Comparison of ENCODE assay signal across 22 mouse cellular contexts in genomic region chr8:115377321-115377720, GRCm38 (mm10).
DNase-seq lines count a peak whose midpoint lies in the region; ATAC-seq lines count a peak whose summit lies in the region.
"Had no signal": no experiment of that assay in that cellular context is flagged by ENCODE, and none has a peak within 500 bp of the region (broad histone marks: within the 10 kb centered on the region; RNA-seq: fewer than 3 reads in every experiment).

No protein-coding gene starts in this region.

- H3K27me3 ChIP-seq in forebrain, embryonic 14.5 days (replicated peaks; ENCODE audit: control insufficient read depth, insufficient read depth, low read length), result no peaks in the 10 kb centered on the region
- H3K27me3 ChIP-seq in forebrain, embryonic 11.5 days (ENCODE audit: control insufficient read depth, insufficient read depth, low read length), result no peaks in the 10 kb centered on the region
- no peaks in the 10 kb centered on the region for H3K27me3 ChIP-seq in midbrain, embryonic 11.5 days (ENCODE audit: control insufficient read depth, insufficient read depth, low read length)
- no peaks in the 10 kb centered on the region for H3K27me3 ChIP-seq in midbrain, embryonic 16.5 days (ENCODE audit: control insufficient read depth, insufficient read depth, low read depth, low read length)
- H3K27me3 ChIP-seq: hindbrain, embryonic 15.5 days; intestine, embryonic 15.5 days; neural tube, embryonic 12.5 days had no signal

- H3K4me3 ChIP-seq in forebrain, embryonic 14.5 days (ENCODE audit: low read depth, low read length), result no peak overlapping the region
- H3K4me3 ChIP-seq in forebrain, embryonic 11.5 days (ENCODE audit: low read depth, low read length), result no peak overlapping the region
- no peak overlapping the region for H3K4me3 ChIP-seq in midbrain, embryonic 11.5 days (ENCODE audit: low read depth, low read length)
- no peak overlapping the region for H3K4me3 ChIP-seq in midbrain, embryonic 16.5 days (ENCODE audit: low read depth, low read length)
- H3K4me3 ChIP-seq: hindbrain, embryonic 15.5 days; intestine, embryonic 15.5 days; kidney, embryonic 15.5 days; left cerebral cortex, adult 2 months; limb, embryonic 10.5 days; neural tube, embryonic 12.5 days had no signal

- no peak overlapping the region for H3K9ac ChIP-seq in forebrain, embryonic 14.5 days (ENCODE audit: low read length)
- no peak overlapping the region for H3K9ac ChIP-seq in forebrain, embryonic 11.5 days (ENCODE audit: low read length)
- no peak overlapping the region for H3K9ac ChIP-seq in midbrain, embryonic 11.5 days (ENCODE audit: low read length)
- no peak overlapping the region for H3K9ac ChIP-seq in midbrain, embryonic 16.5 days (ENCODE audit: low read depth, low read length)
- H3K9ac ChIP-seq: forebrain, postnatal 0 days; hindbrain, embryonic 15.5 days; intestine, embryonic 15.5 days; kidney, embryonic 15.5 days; liver, postnatal 0 days; neural tube, embryonic 12.5 days had no signal

- DNase-seq in forebrain, embryonic 14.5 days (ENCODE audit: low spot score), result peak; percentile 55
- no peak for DNase-seq in forebrain, embryonic 11.5 days (ENCODE audit: low spot score)
- DNase-seq in kidney, postnatal 4 days, result peak; percentile 28 to 45
- DNase-seq in kidney, adult 18-20 months, result no peak
- DNase-seq in midbrain, embryonic 11.5 days (ENCODE audit: low spot score, missing footprints), result peak; percentile 76
- DNase-seq in gastrocnemius, postnatal 10 days, result no peak
- DNase-seq: adrenal gland, postnatal 36 days; cerebellum, adult 11 months; cerebellum, postnatal 36 days; forebrain, postnatal 0 days; gastrocnemius, postnatal 25 days; heart, adult 18-20 months; heart, postnatal 36 days; liver, postnatal 0 days had no signal

- no peak overlapping the region for H3K27ac ChIP-seq in forebrain, embryonic 14.5 days (ENCODE audit: low read depth, low read length)
- H3K27ac ChIP-seq in forebrain, embryonic 11.5 days (ENCODE audit: low read depth, low read length), result no peak overlapping the region
- H3K27ac ChIP-seq in midbrain, embryonic 11.5 days (ENCODE audit: low read depth, low read length), result no peak overlapping the region
- no peak overlapping the region for H3K27ac ChIP-seq in midbrain, embryonic 16.5 days (ENCODE audit: low read length)
- H3K27ac ChIP-seq: hindbrain, embryonic 15.5 days; intestine, embryonic 15.5 days; kidney, embryonic 15.5 days; left cerebral cortex, adult 2 months; limb, embryonic 10.5 days; macrophage; neural tube, embryonic 12.5 days had no signal

- no peaks in the 10 kb centered on the region for H3K9me3 ChIP-seq in forebrain, embryonic 14.5 days (replicated peaks; ENCODE audit: control insufficient read depth, low read length)
- no peaks in the 10 kb centered on the region for H3K9me3 ChIP-seq in forebrain, embryonic 11.5 days (ENCODE audit: control insufficient read depth, low read length)
- no peaks in the 10 kb centered on the region for H3K9me3 ChIP-seq in midbrain, embryonic 11.5 days (ENCODE audit: control insufficient read depth, low read length)
- H3K9me3 ChIP-seq in midbrain, embryonic 16.5 days (replicated peaks; ENCODE audit: control insufficient read depth, low read length, poor library complexity, severe bottlenecking), result no peaks in the 10 kb centered on the region
- H3K9me3 ChIP-seq: hindbrain, embryonic 15.5 days; intestine, embryonic 15.5 days; kidney, embryonic 15.5 days; limb, embryonic 10.5 days; neural tube, embryonic 12.5 days had no signal

- no peaks in the 10 kb centered on the region for H3K36me3 ChIP-seq in forebrain, embryonic 14.5 days (ENCODE audit: control insufficient read depth, insufficient read depth, low read length)
- H3K36me3 ChIP-seq in forebrain, embryonic 11.5 days (ENCODE audit: control insufficient read depth, insufficient read depth, low read length), result no peaks in the 10 kb centered on the region
- H3K36me3 ChIP-seq in midbrain, embryonic 11.5 days (ENCODE audit: control insufficient read depth, insufficient read depth, low read length), result no peaks in the 10 kb centered on the region
- H3K36me3 ChIP-seq in midbrain, embryonic 16.5 days (ENCODE audit: control insufficient read depth, insufficient read depth, low read length), result no peaks in the 10 kb centered on the region
- H3K36me3 ChIP-seq: hindbrain, embryonic 15.5 days; intestine, embryonic 15.5 days; kidney, embryonic 15.5 days; limb, embryonic 10.5 days; neural tube, embryonic 12.5 days had no signal

- WGBS in forebrain, embryonic 14.5 days, result 41% methylated on average over 4 of the region's 4 CpGs
- WGBS in forebrain, embryonic 11.5 days, result 74% methylated on average over 4 of the region's 4 CpGs
- 73% methylated on average over 4 of the region's 4 CpGs for WGBS in midbrain, embryonic 11.5 days
- 48% methylated on average over 4 of the region's 4 CpGs for WGBS in midbrain, embryonic 16.5 days

- peaks cover 15% of the 10 kb centered on the region for H3K4me1 ChIP-seq in forebrain, embryonic 14.5 days (ENCODE audit: control insufficient read depth, insufficient read depth, low read length)
- peaks cover 2% of the 10 kb centered on the region; the same call in 1 of the 2 replicates for H3K4me1 ChIP-seq in forebrain, embryonic 11.5 days (replicated peaks; ENCODE audit: control insufficient read depth, insufficient read depth, low read length)
- peaks cover 5% of the 10 kb centered on the region; the same call in 1 of the 2 replicates for H3K4me1 ChIP-seq in midbrain, embryonic 11.5 days (ENCODE audit: control insufficient read depth, insufficient read depth, low read length)
- H3K4me1 ChIP-seq in midbrain, embryonic 16.5 days (ENCODE audit: control insufficient read depth, insufficient read depth, low read length), result peaks cover 5% of the 10 kb centered on the region

- H3K4me2 ChIP-seq in forebrain, embryonic 14.5 days (ENCODE audit: low read length), result no peak overlapping the region
- H3K4me2 ChIP-seq in forebrain, embryonic 11.5 days (ENCODE audit: low read depth, low read length, severe bottlenecking), result no peak overlapping the region
- no peak overlapping the region for H3K4me2 ChIP-seq in midbrain, embryonic 11.5 days
- H3K4me2 ChIP-seq in midbrain, embryonic 16.5 days (ENCODE audit: low read length), result no peak overlapping the region
- H3K4me2 ChIP-seq: hindbrain, embryonic 15.5 days; intestine, embryonic 15.5 days; kidney, embryonic 15.5 days; neural tube, embryonic 12.5 days had no signal

- ATAC-seq in forebrain, embryonic 14.5 days, result no peak
- no peak for ATAC-seq in forebrain, embryonic 11.5 days (replicated peaks; ENCODE audit: low FRiP score)
- no peak for ATAC-seq in midbrain, embryonic 11.5 days (ENCODE audit: low FRiP score)
- no peak for ATAC-seq in midbrain, embryonic 16.5 days
- ATAC-seq: forebrain, postnatal 0 days; intestine, embryonic 15.5 days; liver, postnatal 0 days had no signal

Comparison
In these comparisons a context has a peak if more than half of its experiments do, and no peak if none do; other contexts are left out.
1. DNase-seq: peak in forebrain, embryonic 14.5 days (single experiment), kidney, postnatal 4 days (2 of 2) and midbrain, embryonic 11.5 days (single experiment); none in forebrain, embryonic 11.5 days (single experiment), kidney, adult 18-20 months (single experiment) and gastrocnemius, postnatal 10 days (single experiment).